Mouse (Mus musculus): ENCODE results near the gene Fhl3.
"Not testable (repeated sequence)": the region's sequence is repeated elsewhere in the genome, so short reads cannot be mapped to it uniquely, and the experiment has no call there.

Fhl3 gene

GRCm38 (mm10) chr4:124685004-124685403, 15.5 kb upstream of the Fhl3 start:
- no peak for DNase-seq

GRCm38 (mm10) chr4:124685453-124685852, 15.0 kb upstream of the Fhl3 start:
- DNase-seq, result no peak

GRCm38 (mm10) chr4:124685897-124686402, 14.6 kb upstream of the Fhl3 start:
- DNase-seq, result peak; percentile 40

DNA sequence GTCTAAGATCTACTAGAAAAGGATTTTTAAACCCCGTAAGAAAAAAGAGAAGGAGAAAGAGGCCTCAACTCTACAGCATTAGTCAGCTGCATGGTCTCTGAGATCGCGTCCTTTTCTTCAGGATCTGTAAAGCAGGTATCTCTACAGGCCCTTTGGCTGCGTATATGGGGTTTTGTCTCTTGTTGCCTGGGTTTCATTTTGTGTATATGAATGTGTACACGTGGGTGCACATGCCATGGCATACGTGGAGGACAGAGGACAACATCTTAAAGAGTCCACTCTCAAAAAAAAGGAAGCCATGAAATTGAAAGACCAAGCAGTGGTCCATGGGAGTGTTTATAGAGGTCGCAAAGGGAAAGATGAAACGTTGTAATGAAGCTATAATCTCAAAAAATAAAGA, 9.0 kb upstream of the Fhl3 start:
- no peak for DNase-seq

- DNase-seq, result no peak
These were observed 8.1 kb upstream of the Fhl3 start for GRCm38 (mm10) chr4:124692416-124692861.

DNA sequence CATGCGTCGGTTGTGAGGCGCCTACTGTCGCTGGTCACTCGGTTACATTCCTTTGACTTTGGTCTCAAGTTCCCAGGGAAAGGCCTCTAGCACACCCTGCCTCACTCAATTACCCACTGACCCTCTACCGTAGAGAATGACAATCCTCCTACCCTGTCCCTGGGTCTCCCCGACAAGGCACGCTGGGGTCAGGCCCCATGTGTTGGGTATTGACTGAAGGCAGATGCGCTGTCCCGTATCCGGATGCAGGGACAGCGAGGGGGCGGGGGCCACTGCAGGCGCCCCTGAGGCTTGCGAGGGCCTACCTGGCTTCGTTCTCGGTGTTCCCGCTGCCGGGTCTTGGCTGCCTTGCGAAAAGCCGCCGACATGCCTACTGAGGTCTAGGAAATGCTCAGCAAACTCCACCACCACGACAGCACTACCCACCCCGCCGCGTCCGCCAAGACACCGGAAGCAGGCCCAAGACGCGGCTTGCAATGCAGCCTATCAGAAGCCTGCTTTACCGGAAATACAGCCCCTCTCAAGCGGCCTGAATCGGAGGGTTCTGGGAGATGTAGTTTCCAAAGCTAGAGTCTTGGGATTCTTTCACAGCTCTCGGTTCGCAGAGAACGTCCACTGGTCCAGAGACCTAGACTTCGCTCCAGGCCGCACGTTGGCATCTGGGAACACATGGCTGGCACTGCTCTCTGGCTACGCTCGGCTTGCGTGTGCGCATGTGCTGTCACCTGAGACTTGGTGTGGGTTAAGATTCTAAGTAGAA, 7.2 kb upstream of the Fhl3 start, which contains the start of gene Utp11:
Gene Utp11 (minus strand): TSS at position 466 of the 760 bp plus-strand sequence.
- DNase-seq, result peak; percentile 92

DNA sequence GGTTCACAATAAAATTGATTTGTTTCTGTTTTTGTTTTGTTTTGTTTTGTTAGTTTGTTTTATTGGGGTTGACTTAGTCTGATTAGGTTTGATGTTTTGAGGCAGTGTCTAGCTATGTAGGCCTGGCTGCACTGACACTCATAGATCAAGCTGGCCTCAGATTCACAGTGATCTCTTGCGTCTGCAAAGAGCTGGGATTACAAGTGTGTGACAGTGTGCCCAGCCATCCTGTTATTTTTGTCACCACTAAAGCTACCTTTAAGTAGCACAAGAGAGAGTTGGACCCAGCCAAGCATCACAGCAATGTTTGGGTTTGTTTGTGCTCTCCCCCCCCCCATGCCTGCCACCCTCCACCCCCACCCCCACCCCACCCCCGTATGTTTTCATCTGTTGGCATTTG, 5.9 kb upstream of the Fhl3 start:
- no peak for DNase-seq

GRCm38 (mm10) chr4:124695786-124696516, 4.5 kb upstream of the Fhl3 start:
- DNase-seq, result no peak

DNA sequence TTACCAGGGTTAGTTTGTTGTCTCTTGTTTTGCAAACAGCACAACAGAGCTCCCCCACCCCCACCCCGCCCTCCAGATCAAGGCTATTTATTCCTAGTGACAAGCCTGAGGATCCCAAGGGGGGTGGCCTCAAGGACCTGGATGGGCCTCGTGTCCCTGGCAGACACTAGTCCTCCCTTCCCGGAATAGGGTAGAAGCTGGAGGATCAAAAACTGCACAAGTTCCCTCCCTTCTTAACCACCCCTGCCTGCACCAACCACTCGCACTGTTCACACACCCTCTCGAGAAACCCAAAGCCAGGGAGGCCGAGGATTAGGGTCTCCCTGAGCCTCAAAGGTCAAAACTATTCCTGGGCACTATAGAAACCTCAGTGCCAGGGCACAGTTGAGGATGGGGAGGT, 710 bp upstream of the Fhl3 start:
- DNase-seq, result no peak

DNA sequence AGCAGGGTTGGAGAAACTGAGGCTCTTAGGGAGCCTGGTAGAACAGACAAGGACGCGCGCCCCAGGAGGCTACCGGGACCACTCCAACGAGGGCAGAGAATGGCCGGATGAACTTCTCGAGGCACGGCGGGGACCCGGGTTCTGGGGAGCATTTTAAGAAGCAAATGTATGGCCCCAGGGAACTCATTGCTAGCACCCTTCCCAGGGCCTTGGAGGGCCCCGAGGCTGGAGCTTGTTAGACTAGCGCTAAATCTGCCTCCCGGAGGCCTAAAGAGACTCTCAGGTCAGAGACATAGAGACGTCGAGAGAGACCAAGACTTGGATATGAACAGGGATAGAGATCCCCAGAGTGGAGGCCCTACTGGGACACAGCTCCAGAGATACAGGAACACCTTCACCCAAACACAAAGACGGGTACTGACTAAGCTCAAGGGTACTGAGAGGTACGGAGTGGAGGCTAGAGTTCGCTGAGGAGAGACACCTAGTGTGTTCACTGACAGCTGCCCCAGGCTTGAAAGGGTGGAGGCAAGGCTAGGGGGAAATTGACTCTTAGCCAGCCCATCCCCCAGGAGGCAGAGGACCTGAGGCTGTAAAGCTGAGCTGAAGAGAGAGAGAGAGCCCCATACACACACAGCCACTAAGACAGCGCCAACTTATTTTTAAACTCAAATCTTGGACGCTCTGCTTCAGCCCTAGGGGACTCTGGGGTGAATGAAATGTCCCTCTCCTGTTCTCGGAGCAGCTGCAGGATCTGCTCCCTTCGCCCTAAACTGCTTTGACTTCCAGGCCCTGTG, 748 bp downstream of the Fhl3 start:
- DNase-seq, result peak; percentile 41

DNA sequence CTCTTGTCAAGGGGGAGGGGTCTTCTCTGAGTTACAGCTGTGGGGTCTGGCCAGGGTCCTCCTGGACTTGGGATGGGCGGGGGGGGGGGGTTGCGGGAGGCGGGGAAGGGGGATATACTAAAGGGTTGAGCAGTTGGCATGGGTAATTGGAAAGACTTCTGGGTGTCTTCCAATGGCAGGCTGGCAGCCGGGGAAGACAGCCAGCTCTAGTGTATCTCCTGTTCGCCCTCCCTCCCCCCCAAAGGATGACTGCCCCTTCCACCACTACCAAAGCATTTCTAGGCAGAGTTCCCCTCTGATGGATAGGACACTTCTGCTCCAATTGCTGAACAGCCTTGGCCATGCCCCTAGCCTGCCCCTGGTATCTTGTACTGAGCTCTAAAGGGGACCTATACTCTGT, 1.4 kb downstream of the Fhl3 start:
- DNase-seq, result no peak

- DNase-seq, result no peak
These were observed 2.9 kb downstream of the Fhl3 start for GRCm38 (mm10) chr4:124703406-124703805.

- peak; percentile 53 for DNase-seq
These were observed 3.6 kb downstream of the Fhl3 start for GRCm38 (mm10) chr4:124703881-124704796.

DNA sequence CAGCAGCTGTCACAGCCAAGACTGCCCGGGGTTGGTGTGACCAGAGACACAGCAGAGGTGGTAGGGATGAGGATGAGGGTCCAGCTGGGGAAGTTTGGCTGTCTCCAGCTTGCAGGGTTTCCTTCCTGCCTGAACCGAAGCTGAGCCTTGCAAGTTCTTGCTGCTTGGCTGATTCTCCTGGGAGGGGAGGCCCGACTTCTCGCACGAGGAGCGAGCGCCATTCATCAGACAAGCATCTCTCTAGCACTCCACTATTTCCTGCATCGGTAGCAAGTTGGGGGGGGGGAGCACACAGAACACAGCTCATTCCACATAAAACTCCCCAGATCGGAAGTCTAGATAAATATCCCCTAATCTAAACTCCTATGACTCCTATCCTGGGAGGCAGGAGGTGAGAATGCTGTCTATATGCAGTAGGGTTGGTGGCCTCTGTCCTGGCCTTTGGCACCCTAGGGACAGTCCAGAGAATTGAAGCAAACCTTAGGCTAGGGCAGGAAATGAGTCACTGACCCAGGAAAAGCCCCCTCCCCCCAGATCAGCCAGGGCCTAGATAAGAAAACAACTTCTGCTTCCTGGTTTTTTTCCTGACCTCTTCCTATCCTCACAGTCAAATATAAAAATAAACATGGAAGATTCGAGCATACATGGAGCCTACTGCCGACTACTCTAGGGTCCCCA, 4.4 kb downstream of the Fhl3 start:
- peak; percentile 78 for DNase-seq

DNA sequence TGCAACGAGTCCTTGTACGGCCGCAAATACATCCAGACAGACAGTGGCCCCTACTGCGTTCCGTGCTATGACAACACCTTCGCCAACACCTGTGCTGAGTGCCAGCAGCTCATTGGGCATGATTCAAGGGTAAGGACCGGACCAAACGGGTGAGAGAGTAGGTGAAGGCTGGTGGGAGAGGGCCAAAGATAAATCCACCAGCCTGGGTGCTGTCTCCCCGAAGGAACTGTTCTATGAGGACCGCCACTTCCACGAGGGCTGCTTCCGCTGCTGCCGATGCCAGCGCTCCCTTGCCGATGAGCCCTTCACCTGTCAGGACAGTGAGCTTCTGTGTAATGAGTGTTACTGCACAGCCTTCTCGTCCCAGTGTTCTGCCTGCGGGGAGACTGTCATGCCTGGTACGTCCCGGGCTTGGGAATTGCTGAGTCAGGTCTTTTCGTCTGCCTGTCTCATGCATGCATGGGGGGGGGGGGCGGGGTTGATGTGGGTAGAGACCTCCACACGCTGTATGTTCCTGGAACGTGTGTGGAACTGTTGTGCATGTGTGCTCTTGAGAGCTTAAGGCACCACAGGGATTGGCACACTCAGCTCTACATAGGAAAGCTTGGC, 5.3 kb downstream of the Fhl3 start:
- DNase-seq, result no peak

DNA sequence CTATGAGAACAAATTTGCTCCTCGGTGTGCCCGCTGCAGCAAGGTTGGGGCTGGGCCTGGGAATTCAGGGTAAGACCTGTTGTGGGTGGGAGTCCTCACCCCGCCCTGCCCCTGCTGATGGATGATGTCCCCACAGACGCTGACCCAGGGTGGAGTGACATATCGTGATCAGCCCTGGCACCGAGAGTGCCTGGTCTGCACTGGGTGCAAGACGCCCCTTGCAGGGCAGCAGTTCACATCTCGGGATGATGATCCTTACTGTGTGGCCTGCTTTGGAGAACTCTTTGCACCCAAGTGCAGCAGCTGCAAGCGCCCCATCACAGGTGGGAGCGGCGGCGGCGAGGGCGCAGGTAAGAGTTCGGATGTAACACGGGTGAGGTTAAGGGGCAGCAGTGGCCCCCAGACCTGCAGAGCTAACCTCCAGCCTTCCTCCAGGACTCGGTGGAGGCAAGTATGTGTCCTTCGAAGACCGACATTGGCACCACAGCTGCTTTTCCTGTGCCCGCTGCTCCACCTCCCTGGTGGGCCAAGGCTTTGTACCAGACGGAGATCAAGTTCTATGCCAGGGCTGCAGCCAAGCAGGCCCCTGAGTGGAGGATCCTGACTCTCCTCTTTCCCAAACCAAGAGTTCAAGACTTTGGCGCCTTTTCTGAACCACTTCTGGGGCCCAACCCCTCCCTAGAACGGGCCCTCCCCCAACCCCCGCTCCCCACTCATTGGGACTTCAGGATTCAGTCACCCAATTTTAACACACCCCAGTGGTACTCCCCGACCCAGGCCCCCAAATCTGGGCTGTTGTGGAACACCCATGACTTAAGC, 7.1 kb downstream of the Fhl3 start:
- DNase-seq, result not testable (repeated sequence)

DNA sequence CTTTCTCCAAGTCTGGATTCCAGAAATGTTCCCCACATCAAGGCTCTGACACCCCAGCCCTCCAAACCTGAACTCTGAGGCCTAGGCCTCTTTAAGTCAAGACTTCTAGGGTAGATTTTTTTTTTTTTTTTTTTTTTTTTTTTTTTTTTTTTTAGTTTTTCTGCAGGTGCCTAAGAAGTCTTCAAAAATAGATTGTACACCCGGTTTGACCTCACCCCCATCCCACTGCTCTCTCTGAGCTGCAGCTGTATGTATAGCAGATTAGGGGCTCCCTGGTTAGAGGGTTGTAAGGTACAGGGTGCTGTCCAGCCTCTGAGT, 7.7 kb downstream of the Fhl3 start:
- not testable (repeated sequence) for DNase-seq

- DNase-seq, result peak; percentile 95
These were observed 8.3 kb downstream of the Fhl3 start for GRCm38 (mm10) chr4:124708518-124709477.

DNA sequence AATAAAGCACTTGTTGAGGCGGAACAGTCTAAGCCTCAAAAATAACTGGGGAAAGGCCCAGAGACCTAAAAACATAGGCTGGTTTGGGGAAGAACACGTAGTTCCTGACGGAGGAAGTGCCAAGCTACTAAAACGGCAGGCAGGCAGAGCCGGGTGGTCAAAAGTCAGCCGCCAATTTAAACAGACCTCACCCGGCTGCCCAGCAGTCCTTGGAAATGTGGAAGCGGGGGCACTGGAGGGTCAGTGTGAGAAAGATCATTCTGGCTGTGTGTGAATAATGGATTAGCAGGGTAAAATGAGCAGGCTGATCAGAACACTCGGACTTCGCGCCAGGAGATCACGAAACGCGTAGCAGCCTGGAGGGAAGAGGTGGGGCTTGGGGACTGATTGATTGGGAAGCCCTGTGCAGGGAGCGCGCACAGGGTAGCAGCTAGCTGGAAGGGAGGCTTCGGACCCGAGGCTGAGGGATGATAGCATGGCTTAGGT, 9.5 kb downstream of the Fhl3 start:
- DNase-seq, result peak; percentile 44
